Mouse (Mus musculus) heart, adult 11 months (tissue): ENCODE results near the gene Gm10337.

ENCODE experiments used
- DNase-seq: peaks from one replicate; pipeline ENCODE4 v3.0.0; 2022

The Gm10337 gene

GRCm38 (mm10) chr15:102517976-102518858, 14.7 kb downstream of the Gm10337 start, which contains the start of gene Tarbp2:
TSS of gene Tarbp2 (plus strand) at chr15:102518192.
- peak; percentile 100 for DNase-seq

- no peak for DNase-seq
These were observed 15.3 kb downstream of the Gm10337 start for GRCm38 (mm10) chr15:102518859-102519201.

DNA sequence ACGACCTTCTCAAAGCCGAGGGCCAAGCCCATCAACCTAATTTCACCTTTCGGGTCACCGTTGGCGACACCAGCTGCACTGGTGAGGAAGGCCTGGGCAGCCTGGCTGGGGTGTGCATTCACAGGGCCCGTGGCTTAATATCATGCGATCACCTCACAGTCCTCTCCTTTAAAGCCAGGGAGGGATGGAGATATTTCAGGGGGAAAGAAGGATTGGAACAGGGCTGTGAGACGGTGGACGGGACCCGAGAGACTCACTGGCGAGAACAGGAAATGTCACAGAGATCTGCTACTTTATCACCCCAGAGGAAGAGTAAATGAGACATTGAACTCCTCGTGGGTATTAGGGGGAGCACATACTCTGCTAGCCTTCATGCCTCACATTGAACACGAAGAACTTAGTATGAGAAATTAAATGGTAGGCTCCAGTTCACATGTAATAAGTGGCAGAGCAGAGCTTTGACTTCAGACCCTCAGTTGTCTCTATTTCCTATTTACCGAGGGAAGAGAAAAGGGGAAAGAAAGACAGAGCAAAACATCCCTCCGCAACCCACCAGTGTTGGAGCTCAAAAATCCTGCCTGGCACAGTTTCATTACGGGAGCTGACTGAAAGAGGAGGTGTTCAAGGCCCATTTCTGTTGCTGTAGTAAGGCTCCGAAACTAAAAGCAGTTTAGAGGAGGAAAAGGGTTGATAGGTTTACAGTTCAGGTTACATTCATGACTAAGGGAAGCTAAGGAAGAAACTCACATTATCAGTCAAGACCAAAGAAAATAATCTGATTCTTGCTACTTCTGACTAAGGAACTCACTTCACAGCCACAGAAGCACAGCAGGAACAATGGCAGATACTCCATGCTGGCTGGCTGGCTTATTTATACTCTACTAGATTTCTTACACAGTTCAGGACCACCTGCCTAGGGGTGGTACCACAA, 16.0 kb downstream of the Gm10337 start:
- peak; percentile 70 for DNase-seq

GRCm38 (mm10) chr15:102520416-102520815, 16.9 kb downstream of the Gm10337 start:
- peak; percentile 94 for DNase-seq

DNA sequence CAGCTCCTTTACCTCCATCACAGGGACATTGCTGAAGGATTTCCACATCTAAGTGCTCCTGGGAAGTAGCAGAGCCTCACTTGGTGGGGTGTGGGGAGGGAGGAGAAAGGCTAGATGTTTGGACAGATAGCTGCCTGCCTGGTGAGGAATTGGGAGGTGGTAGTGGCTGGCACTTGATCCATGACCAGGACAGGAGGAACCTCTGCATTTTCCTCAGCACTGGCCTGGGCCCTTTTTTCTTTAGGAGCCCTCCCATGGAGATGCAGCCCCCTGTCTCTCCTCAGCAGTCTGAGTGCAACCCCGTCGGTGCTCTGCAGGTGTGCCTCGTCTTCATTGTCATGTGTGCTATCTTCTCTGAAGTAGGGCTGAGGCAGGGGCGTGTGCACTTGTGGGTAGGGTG, 18.0 kb downstream of the Gm10337 start:
- DNase-seq, result peak; percentile 86

DNA sequence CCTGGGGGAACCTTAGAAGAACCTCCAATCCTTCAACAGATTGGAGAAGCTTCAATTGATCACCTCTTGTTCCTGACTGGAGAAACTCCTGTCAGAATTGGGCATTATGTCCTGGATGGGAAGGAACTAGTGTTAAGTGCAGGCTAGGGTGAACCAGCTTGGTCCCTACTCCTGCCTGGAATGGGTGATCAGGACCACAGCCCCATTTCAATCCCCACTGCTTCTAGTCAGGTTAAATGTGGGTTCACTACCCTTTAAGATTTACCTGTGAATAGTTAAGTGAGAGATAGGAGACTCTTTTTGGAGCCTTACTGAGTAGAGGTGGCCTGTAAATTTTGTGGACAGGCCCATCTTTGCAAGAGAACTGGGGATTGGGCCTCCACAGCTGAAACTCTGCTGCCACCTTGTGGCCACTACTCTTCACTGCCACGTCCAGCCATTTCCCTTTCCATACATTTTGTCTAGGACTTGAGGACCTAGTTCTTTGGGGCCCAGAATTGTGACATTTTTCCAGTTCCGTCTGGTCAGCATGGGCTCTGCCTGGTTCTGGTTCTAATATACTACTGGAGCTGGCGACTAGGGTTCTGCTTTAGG, 21.5 kb downstream of the Gm10337 start, which contains the start of gene Npff:
Gene Npff, minus strand, starts transcription at position 51 of the 594 bp plus-strand sequence.
- DNase-seq, result peak; percentile 94

- peak; percentile 72 for DNase-seq
These were observed 22.8 kb downstream of the Gm10337 start for GRCm38 (mm10) chr15:102526111-102527002.

DNA sequence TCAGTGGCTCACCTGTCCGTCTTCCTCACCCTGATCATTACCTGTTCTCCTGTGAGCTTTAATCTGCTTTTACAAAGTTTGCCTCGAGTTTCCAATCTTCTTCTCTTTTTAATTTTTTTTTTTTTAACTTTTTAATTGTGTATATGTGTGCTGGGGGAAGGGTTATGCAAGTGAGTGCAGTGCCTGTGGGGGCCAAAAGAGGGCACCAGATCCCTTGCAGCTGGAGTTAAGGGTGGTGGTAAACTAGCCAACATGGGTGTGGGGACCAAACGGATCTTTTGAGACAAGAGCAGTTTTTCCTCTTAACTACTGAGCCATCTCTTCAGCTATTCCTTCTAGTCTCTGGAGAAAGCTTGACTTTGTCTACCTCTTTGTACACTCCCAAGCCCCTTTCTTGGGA, 24.4 kb downstream of the Gm10337 start:
- DNase-seq, result peak; percentile 61

- peak; percentile 76 for DNase-seq
These were observed 24.9 kb downstream of the Gm10337 start for GRCm38 (mm10) chr15:102528396-102528795.

GRCm38 (mm10) chr15:102530566-102530965, 27.0 kb downstream of the Gm10337 start:
- peak; percentile 85 for DNase-seq

- DNase-seq, result peak; percentile 62
These were observed 28.1 kb downstream of the Gm10337 start for GRCm38 (mm10) chr15:102531586-102531985.

DNA sequence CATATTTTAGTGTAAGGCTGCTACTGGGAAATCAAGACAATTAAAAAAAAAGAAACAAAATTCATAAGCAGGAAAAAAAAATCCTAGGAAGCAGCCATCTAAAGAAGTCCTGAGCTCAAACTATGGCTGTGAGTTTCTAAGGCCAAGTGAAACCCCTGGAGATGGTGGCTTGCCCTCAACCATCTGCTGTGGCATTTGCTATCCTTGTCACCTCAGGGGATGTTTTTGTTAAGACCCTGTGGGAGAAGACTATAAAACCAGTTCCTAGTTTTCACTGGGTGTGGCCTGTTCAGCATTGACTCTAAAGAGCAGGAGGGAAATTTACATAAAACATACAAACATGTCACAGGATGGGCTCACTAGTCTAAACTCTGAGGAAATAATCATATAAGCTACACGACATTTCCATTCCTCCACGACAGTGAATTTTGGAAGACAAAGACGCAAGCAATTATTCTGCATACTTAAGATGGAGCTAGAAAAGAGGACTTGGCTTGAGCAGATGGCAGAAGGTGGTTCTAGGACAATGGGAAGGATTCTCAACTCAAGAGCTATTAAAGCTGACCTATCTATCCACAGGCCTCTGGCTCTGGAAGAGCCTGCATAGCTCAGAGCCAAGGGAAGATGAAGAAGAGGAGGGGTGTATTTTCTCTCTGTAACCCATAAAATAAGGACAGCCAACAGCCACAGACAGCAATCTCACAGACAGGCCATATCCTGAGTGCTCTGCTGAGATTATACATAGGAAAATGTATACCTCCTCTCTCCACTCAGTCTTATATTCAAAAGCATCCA, 28.8 kb downstream of the Gm10337 start:
- peak; percentile 53 for DNase-seq

DNA sequence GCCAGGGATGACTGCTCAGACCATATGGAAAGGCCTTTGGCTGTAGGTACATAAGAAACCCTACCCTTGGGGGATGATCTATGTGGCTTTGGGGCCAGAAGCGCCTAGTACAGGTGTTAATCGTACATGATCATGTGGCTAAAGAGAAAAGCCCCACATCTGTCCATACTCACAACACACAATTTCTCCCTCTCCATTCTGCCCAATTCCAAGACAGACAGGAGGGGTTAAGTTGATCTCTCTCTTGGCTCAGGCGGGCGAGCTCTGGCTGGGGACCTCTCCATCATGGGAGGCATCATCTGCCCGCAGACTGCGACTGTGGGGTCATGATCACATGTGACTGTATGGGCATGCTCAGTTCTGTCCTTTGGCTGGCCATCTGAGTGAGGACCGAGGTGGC, 30.4 kb downstream of the Gm10337 start:
- peak; percentile 85 for DNase-seq

GRCm38 (mm10) chr15:102544801-102545200, 41.3 kb downstream of the Gm10337 start:
- peak; percentile 48 for DNase-seq

GRCm38 (mm10) chr15:102546246-102546645, 42.7 kb downstream of the Gm10337 start:
- no peak for DNase-seq

DNA sequence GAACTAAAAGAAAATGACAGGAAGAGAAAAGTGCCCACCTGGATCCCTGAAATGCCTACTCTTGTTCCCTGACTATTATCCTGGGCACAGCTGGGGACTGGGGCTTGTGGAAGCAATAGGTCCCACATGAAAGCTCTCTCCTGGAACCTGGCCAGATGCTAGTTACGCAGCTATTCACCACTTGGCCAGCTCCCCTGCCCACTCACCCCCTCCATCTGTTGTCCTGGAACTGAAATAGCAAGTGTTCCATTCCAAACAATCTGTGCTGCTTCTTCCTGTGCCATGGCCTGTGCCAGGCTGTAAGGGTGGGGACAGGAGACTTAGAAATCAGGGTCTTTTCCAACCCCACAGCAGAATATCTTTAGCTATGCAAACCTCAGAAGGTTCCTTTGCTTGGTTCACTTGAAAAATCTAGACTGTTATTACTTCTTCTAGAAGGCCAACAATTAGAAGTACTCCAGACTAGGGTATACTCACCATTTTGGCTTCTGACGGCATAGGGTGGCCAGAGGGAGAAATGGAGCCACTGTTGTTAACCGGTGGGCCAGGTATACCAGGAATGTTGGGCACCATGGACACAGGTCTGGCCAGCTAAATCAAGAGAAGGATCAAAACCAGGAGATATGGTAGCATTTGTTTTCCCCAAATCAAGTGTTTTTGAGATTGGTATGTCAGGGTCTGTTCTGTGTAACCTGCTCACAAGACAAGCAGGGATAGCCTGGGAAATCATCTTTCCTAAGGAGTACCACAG, 43.3 kb downstream of the Gm10337 start:
- DNase-seq, result peak; percentile 97

GRCm38 (mm10) chr15:102547478-102547877, 44.0 kb downstream of the Gm10337 start:
- peak; percentile 93 for DNase-seq

- no peak for DNase-seq
These were observed 49.1 kb downstream of the Gm10337 start for GRCm38 (mm10) chr15:102552599-102552998.
